Mouse (Mus musculus): Measurements from ENCODE around the gene Chac1.

The Chac1 gene

GRCm38 (mm10) chr2:119350555-119351486 is at the start of gene Chac1:
Chac1 (plus strand) TSS chr2:119351229.
- DNase-seq, result peak; percentile 91

GRCm38 (mm10) chr2:119302876-119303275 is 48.2 kb upstream of the Chac1 start:
- no peak for DNase-seq

DNA sequence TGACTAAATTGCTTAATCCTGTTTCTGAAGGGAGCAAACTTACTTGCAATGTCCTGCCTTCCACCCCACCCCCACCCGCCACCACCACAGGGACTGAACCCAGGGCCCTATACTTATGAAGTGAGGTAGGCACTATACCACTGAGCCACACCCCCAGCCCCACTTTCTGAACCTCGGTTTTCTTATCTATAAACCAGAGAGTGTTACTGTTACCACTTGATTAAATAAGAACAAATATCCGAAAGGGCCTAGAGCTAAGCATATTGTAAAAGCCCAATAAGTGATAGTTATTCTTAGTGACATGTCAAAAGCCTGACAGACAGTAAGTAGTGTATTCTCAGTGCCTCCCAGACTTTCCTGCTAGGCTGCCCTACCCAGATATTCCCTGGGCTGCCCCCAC is 46.6 kb upstream of the Chac1 start:
- DNase-seq, result no peak

GRCm38 (mm10) chr2:119304798-119305208 is 46.2 kb upstream of the Chac1 start:
- peak; percentile 79 for DNase-seq

DNA sequence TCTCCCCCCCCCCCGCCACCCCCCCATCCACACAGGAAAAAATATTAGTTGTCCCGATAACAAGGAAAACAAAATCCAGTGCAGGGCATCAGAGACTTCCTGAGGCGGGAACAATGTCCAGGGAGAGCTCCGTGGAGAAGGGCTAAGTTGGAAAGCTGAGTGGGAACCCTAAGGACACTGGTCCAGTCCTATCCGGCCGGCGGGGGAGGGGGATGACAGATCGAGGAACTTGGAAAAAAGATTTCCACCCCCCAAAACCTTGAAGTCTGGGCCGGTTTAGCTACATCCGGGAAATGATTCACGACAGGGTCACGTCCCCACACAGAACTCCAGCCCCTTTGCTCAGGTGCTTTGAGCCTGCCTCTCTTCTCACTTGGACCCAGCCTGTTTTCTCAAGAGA is 39.5 kb upstream of the Chac1 start:
- DNase-seq, result peak; percentile 75

DNA sequence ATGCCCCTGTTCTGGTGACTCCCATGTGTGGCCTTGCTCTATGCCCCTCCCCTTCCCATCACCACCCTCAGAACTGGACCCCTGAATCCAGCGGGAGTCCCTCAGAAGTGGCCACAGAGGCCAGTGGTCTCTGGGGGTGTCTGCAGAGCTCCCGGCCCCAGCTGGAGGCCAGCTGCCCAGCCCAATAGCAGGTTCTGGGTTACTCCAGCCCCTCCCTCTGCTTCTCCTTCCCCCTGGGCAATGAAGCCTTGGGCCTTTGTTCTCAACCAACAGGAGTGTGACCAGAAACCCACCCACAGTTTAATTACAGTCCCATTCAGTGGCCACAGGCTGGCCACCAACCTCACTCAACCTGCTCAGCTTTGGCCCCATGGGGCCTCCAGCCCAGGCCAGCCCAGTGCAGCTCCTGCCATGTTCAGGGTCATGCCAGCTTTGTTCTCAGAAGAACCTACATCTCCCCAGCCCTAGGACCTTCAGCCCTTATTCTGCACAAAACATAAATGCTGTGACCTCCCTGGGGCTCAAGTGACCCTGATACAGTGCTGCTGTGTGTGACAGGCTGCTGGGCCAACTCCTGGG is 38.6 kb upstream of the Chac1 start:
- no peak for DNase-seq

DNA sequence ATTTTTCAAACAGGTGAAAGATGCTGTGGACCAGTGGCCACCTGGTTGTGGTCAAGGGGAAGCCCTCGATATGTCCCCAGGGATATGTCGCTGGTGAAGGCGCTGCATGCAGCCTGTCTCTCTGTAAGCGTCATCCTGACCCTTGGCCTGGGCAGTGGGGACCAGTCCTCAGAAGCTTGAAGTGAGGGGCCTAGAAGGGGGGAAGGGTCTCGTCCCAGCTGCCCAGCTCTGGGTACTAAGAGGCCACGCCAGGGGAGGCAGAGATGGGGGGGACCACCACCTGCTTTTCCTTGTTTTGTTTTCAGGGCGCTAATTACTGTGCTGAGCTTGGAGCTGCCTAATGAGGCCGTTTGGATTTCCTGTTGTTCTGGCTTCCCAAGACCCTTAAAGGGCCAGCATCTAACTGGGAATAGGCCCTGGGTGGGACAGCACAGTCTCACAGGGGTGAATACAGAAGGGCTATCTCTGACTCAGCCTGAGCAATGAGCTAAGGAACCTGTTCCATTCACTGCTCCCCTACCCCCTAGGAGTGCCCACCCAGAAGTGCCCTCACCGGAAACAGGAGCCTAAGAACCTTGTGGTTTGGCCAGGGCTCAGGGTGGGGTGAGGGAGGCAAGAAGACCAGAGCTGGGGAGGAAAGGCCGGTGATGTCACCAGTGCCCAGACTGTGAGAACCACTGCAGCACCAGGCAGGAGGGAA is 37.1 kb upstream of the Chac1 start:
- DNase-seq, result no peak

- no peak for DNase-seq
These were observed 36.2 kb upstream of the Chac1 start for GRCm38 (mm10) chr2:119314742-119315310.

- DNase-seq, result peak; percentile 80
These were observed 32.9 kb upstream of the Chac1 start for GRCm38 (mm10) chr2:119318043-119318710.

GRCm38 (mm10) chr2:119320571-119320970 is 30.5 kb upstream of the Chac1 start:
- DNase-seq, result no peak

- no peak for DNase-seq
These were observed 29.1 kb upstream of the Chac1 start for GRCm38 (mm10) chr2:119321771-119322586.

DNA sequence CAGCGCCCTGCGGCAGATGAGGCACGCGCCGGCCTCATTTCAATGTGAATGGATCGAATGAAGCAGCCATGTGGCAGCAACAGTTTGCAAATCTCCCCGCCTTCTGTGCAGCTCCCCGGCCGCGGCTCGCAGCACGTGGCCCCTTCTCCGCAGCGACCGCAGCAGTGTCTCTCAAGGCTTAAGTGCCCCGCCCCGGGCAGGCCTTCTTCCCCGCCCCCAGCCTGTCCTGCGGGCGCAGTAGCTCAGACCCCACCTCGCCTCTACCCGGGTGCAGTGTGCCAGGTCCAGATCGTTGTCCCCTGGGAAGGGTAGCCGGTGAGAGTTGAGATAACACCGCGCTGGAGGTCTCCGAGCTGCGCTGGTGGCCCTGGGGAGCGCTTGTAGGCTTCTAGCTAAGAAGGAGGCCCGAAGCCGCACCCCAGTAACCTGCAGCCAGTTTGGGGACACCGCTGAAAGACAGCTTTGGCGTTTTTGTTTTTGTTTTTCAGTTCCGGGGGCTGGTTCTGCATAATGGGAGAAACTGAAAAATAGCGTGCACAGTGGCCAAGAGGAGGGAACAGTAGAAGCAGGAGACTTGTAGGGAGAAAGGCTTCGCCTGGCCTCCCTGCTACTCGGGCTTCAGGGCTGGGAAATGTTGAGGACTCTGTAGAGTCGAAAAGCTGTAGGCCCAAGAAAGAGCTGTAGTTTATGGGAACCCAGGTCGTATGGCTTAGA is 28.3 kb upstream of the Chac1 start:
- DNase-seq, result no peak

DNA sequence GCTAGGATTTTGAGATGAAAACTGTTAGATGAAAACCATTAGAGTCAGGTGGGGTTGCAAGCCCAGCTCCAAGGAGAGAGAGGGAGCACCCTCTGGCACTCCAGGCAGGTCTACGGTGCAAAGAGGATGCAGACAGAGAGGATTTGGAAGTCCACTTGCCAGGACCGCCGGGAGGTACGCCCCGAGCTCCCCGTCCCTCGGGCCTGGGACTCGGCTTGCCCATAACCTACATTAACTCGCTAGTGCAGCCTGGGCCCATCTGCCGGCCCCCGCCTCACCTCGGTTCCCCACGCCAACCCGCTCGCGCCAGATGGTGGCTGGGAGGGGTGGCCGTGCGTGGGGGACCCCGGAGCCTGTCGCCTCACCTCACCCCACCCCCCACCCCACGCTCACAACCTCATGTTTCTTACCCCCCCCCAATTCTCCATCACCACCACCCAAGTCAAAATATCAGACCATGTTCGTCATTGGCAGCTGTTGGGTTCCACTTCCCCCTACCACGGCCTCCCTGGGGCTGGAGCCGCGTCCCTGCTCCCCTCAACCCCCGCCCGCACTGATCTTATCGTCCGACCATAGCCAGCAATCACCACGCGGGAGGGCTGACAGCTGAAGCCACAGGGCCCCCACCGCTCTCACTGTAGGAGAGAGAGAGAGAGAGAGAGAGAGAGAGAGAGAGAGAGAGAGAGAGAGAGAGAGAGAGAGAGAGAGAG is 27.0 kb upstream of the Chac1 start:
- DNase-seq, result no peak

DNA sequence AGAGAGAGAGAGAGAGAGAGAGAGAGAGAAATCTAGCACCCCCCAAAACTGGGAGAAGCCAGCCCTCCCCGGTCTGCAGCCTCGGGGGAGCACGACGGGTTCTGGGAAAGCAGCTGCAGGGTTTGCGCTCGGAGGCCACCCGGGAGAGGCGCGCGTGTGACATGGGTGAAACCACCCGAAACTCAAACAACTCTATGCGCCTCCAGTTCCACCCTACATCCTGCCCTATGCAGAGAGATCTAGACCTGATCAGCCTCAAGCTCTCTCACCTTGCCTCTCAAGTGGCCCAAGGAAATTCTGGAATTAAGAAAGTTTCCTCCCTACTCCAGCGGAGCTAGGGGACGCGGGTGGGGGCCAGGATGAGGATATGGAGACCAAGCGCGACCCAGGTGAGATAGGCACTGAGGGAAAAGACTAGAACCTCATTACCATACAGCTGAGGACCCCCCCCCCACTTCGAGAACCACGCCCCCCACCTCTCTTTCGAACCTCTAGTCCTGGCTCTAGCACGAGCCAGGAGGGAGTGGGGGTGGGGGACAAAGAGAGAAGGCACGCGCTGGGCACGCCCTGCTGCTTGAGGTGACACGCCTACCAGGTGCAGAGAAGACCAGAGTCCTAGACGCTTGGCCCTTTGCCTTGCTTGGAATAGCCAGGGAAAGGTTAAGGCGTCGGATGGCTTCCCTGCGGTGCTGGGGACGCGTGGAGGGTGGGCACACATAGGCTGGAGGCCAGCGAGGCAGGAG is 26.3 kb upstream of the Chac1 start:
- DNase-seq, result peak; percentile 74

DNA sequence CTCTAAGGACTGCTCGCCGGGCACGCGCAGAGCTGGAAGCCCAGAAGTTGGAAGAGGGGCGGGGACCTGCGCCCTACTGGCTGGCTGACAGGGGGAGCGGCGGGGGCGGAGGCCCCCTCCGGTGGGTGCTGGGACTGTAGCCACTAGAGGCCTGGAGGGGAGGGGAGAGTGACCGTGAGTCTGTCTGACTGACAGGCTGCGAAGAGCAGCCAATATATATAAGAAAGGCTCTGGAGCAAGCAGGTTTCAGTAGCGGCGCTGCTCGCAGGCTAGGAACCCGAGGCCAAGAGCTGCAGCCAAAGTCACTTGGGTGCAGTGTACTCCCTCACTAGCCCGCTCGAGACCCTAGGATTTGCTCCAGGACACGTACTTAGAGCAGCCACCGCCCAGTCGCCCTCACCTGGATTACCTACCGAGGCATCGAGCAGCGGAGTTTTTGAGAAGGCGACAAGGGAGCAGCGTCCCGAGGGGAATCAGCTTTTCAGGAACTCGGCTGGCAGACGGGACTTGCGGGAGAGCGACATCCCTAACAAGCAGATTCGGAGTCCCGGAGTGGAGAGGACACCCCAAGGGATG is 25.4 kb upstream of the Chac1 start, which contains the start of gene Dll4:
TSS of gene Dll4 (plus strand) at position 217 of the 576 bp plus-strand sequence.
- peak; percentile 78 for DNase-seq

GRCm38 (mm10) chr2:119326161-119327101 is 24.6 kb upstream of the Chac1 start:
- DNase-seq, result no peak

DNA sequence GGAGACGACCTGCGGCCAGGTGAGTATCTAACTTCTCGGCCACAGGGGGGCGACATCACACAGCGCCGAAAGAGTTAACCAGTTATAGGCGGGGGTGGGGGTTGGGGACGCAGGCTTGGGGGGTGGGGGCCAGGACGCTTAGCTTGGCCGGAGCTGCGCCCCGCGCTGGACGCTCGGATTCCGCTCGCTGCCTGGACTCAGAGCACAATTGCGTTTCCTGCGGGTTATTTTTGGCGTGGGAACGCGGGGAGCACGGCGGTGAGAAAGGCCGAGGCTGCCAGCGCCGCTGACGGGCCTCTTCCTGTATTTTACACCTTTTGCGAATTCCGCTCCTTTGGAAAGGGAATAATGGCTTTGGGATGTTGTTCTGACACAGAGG is 23.9 kb upstream of the Chac1 start:
- DNase-seq, result peak; percentile 79

GRCm38 (mm10) chr2:119327942-119328526 is 23.0 kb upstream of the Chac1 start:
- DNase-seq, result no peak

Data from kidney, adult 9 months (tissue).